Mouse (Mus musculus) heart, postnatal 14 days (tissue): ENCODE data around the gene Zfpl1. TPM values are rescaled to one million over a fixed set of nuclear protein-coding genes. Genes with fewer than 3 reads are reported as not detected.

Experiments
- DNase-seq, 2 experiments: peaks; one replicate each; pipeline ENCODE4 v3.0.0; 2021 to 2022
- intact Hi-C: fragments of 180-260 bp; cut with DNase I; formaldehyde crosslinking; loops from one replicate; pipeline ENCODE4 v1.15.1; 2025
- total RNA-seq, 2 experiments: library from RNA; stranded (reverse); gene quantifications; 2 replicates each; pipeline ENCODE4 v1.2.3; 2021

The Zfpl1 gene
- total RNA-seq, 2 experiments from 2014 or later, result 16.7 to 19.7 TPM

DNA sequence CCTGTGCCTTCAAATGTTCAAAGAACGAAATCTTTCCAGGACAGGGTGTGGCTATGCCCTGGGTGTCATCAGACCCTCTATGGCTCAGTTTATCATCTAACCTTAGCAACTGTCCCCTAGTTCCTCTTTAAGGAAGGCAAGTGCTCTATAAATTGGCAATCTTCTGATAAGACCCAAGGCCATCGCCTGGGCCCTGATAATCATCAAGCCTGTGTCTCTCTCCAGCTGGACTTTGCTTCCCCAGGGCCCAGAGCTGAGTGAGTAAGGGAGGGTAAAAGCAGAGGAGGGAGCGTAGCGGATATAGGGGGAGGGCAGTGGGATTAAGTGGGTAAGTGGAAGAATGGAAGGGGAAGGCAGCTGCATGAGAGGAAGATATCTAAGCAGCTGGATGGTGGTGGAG is 19.7 kb upstream of the Zfpl1 start:
- intact Hi-C loops, result no loop called here
- no peak for DNase-seq

DNA sequence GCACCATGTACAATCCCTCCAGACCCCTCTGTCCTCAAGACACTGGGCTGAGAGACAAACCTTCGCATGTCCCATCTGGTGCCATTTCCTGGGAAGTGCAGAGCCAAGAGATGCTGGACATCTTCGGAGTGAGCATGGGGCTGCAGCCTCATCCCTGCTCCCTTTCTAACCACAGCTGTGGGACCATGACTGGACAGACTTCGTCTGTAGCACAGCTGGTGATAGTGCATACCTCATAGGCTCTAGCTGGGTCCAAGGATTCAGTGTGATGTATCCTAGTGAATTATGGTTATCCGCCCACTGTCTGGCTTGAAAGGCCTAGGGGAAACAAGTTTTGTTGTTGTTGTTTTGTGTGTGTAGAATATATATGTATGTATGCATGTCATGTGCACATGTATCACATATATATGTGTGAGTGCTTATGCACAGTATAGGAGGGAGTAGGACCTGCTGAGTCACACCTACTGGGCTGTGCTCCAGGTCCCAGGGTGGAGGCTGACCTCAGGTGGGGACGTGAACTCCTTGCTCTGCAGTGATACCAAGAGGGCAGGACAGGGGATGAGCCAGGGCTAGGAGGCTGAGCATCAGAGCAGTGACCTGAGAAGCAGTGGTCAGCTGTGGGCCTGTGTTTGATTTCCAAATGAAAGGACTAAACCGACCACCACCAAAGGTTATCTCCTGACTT is 17.6 kb upstream of the Zfpl1 start:
- peak in 1 of 2 experiments; percentile 21 for DNase-seq
- intact Hi-C loops, result no loop called here

DNA sequence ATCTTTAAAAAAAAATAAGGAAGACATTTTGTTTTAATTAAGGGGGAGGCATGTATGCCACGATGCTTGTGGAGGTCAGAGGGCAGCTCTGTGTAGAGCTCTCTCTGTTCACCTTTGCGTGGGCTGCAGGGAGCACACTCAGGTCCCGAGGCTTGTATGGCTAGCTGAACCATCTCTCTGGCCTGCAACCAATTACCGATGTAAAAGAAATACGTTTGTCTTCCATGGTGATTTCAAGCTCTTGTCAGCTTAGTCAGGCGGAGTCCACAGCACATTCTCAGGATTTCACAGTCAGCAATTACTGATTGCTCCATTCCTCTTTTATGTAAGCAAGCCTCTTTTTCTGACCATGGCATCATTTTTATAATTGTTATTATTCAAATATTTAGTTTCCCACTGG is 16.4 kb upstream of the Zfpl1 start:
- intact Hi-C loops, result no loop called here

DNA sequence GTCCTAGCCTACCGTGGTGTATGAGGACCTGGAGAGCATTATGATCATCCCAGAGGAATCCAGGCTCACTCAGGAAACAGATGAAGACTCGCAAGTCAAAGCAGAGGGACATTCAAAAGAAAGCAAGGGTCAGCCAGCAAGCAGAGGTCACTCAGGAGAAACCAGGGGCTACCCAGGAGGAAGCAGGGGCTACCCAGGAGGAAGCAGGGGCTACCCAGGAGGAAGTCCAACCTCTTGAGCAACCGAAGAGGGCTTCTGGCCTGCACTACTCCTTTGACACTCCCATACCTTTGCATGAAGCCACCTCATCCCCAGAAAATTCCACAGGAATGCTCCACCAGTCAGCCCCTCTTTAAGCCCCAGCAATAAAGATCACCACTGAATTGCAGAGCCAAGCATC is 13.1 kb upstream of the Zfpl1 start:
- no peak for DNase-seq
- intact Hi-C loops, result no loop called here

More for the DNA sequence above, 16.4 kb upstream of the Zfpl1 start:
- no peak for DNase-seq

DNA sequence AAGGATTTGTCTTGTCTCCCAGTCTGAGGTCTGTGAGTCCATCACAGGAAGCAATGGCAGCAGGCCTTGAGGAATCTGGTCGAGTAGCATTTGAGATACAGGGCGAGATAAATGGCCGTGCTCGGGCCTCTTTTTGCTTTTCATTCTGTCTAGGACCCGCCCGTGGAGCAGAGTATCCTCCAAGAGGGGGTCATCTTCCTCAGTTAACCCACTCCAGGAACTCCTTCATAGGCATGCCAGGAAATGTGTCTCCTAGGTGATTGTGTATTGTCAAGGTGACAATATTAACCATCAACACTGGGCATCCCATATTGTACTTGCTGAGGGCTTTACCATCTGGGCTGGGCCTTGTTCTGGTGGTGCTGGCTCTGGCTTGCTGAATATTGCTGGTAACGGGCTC is 9.4 kb upstream of the Zfpl1 start, which contains the start of gene AC131692.1:
TSS of gene AC131692.1 (plus strand) at position 301 of the 400 bp plus-strand sequence.
- intact Hi-C loops, result no loop called here

DNA sequence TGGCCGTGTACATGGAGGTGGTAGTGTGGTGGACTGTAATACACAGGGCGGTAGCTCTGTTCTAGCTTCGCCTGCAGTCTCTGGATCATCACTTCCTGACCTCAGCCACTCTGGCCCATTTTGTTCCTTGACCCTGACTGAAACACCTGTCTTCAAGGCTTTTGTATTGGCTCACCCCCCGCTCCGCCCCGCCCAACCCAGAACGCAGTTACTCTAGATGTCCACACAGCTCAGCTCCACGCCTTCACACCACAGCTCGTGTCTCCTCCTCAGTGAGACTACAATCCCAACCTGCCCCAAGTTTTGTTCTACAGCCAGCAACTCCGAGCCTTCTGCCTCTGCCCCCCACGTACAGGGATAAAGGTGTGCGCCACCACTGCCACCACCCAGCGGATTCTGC is 4.1 kb upstream of the Zfpl1 start:
- intact Hi-C loops, result no loop called here
- DNase-seq, result no peak

More for the DNA sequence above, 9.4 kb upstream of the Zfpl1 start, which contains the start of gene AC131692.1:
- DNase-seq, result no peak

DNA sequence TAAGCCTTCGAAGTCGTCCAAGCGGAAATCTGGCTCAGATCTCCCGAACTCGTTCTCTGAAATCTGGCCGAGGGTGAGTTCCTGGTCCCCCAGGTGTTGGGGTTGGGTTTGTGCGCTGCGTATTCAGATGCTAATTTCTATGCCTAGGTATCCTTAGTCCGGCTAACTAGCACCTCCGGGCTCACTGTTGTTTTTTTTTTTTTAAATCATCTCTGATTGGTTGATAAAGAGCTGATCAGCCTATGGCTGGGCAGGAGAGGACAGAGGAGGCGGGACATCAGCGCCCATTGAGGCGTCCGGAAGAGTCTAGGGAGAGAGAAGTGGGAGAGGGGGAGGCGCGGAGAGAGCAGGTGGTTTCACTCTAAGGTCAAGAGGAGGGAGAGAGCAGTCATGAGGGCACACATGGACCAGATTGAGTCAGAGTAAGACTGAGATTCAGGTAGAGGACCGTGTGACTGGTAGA is 692 bp upstream of the Zfpl1 start:
- intact Hi-C loops, result loop anchor here (2.0 kb wide), 1 partner anchor 29 kb away; the partner anchor contains the start of genes Fau and Mrpl49
- peak; percentile 26 to 30 for DNase-seq

DNA sequence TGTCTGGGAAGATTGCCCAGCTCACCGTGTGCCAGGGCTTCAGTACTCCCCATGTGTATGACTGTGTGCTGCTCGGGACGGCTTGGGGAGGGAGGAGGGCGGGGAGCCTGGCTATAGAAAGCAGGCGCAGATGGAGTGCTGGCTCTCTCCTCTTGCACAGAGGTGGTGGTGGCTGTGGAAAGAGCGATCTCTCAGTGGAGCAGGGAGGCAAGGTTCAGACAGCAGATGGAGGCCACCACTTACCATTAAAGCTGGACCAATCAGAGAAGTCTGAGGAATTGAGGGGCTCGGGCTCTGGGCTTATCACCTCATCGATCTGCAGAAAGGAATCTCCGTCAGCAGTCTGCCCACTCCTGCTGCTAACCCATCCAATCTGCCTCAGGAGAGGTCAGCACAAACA is 2.6 kb downstream of the Zfpl1 start, which contains the start of gene Gm28374:
TSS of gene Gm28374 (minus strand) at position 101 of the 400 bp plus-strand sequence.
- intact Hi-C loops, result no loop called here
- no peak for DNase-seq

DNA sequence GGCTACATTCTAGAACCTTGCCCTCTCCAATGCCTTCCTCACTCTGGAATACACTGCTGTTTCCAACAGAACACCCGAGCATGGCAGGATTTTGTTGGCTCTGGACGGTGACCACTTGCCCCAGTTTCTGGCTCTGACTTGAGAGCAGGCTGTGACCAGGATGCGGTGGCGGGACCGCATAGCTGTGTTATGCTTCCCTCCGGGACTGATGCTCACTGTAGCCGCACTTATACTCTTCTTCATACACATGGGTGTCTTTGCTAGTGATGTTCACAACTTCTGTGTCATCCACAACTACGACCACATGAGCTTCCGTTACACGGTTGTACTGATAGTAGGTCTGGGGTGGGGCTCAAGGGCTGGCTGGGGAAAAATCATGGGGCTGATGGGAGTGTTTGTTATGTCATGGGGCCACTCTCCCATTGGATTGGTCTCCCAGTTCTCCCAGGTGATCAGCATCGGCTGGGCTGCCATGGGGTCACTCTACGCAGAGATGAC is 4.7 kb downstream of the Zfpl1 start, which contains the start of gene Tmem262:
TSS of gene Tmem262 (plus strand) at position 51 of the 498 bp plus-strand sequence.
- intact Hi-C loops, result no loop called here
- DNase-seq, result no peak

DNA sequence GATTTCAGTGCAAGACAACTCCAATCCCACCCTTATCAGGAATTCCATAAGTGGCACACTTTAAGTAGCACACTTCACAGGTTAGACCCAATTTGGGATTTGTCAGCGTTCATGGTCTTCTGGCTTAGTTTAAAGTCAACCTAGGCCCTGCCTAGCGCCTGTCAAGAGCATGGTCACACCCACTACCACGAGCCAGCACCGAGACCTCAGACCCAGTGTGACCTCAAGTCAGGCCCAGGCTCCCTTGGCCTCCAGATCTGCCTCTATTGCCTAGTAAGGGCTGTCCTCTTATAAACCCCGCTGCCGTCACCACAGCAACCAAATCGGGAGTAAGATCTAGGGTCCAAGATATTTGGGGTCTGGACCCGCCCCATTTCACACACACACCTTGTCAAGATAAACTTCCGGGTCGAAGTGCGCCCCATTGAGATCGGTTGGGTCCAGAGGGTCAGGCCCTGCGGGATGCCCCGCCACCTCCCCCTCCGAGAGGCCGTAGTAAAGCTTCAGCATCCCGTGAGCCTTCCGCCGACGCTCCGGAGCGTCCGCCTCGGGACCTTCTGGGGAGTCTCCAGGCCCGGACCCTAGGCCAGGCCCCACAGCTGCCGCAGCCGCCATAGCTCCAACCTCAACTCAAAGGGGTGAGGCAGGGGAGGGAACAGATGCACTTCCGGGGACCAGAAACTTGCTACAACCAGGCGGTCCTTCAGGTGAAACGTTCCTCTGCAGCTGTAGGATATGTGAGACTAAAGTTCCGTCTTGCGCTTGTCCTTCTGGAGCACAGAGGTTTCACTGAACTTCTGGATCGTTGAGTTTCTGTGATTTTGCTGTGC is 8.0 kb downstream of the Zfpl1 start, which contains the start of gene Vps51:
TSS of gene Vps51 (minus strand) at position 668 of the 830 bp plus-strand sequence.
- intact Hi-C loops, result no loop called here
- peak; percentile 79 to 89 for DNase-seq

DNA sequence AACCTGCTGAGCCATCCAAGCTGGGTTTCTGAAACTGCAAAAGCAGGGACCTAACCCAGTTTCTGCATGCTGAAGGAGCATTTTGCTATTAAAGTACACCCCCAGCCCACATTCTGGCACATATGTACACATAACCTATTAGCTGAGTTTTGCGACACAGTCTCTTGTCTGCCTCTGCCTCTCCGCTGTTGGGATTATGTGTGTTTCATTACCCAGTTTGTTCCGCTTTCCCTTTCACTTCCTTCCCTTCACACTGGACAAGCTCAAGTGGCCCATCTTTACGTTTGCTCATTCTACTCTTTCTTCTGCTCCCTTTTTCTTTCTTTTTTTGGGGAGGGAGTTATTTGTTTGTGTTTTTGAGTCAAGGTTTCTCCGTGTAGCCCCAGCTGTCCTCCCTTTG is 10.9 kb downstream of the Zfpl1 start:
- intact Hi-C loops, result no loop called here
- no peak for DNase-seq

DNA sequence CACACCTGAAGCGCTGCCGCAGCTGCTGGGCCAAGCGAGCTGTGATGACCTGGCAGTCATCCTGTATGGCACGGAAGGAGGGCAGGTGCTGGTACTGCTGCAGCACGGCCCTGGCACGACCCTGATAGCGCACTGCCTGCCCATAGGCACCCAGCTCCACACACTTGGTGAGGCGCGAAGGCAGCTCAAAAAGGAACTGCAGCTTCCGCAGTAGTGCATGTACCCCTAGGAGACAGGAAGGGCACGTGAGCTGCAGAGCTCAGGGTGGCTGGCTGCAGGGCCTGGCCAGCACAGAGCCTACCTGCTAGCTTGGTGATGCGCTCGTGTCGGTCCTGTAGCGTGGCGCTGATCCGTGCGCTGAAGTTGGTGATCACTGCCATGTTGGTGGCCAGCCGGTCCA is 13.5 kb downstream of the Zfpl1 start:
- no peak for DNase-seq
- intact Hi-C loops, result no loop called here

DNA sequence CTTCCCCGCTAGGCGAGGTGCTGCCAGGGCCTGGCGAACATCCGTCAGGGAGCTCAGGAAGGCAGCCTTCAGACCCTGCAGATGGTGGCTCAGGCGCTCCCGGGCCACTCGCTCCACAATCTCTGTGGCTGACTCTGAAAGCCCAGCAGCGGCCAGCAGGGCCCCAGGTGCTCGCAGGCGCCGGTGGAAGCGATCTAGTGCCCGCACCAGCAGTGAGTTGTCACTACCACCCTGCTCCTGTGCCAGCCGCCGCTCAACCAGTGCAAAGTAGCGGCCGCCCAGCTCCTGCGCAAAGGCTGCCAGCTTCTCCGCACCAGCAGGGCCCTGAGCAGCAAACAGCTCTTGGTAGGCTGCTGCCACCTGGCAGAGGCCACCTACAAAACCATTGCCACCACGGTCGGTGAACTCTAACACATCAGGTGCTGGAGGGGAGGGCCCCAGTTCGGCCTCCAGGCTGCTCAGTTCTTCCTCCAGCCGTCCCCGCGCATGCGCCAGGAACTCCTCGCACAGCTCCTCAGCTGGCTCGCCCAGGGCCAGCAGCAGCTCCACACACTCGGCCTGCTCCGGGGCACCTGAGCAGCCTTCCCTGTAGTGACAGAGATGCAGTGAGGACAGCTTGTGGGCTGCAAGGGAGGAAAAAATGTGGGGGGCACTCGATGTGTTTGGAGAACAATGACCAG is 14.0 kb downstream of the Zfpl1 start:
- DNase-seq, result no peak
- intact Hi-C loops, result no loop called here

DNA sequence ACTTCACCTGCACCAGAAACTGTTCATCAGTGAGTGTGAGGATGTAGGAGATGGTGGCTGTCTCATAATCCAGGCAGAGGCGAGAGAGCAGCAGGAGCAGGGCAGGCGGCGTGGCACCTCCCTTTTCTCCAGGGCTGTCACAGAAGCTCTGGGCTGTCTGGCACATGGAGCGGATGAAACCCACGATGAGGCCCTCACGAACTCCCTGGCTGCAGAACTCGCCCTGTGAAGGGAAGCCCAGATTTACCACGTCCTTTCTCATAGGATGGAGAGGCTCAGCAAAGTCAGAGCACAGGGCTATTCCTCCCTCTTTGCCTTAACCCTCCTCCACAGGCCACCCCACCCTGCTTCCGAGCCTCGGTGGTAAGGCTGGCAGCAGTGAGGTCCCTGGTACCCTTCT is 14.9 kb downstream of the Zfpl1 start:
- intact Hi-C loops, result loop anchor here (10.0 kb wide), 1 partner anchor 265 kb away; the partner anchor contains the start of gene Men1
- no peak for DNase-seq

DNA sequence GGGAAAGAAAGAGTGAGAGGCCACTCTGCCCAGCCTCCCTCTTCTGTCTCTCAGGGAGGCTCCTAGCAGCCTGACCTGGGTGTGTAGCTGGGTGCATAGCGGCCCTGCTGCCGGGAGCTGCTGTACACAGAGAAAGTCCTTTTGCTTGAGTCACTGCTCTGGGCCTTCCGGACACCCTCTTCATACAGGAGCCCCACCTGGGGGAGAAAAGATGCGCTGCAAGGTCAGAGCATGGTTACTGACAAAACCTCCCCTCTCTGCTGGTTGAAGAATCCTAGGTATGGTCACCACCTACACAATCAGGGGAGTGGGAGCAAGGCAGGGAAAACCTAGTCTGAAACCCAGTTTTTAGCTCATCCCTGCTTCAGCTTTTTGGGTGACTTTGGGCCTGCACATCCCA is 15.8 kb downstream of the Zfpl1 start:
- intact Hi-C loops, result loop anchor here (10.0 kb wide), 1 partner anchor 266 kb away; the partner anchor contains the start of gene Men1
- no peak for DNase-seq

DNA sequence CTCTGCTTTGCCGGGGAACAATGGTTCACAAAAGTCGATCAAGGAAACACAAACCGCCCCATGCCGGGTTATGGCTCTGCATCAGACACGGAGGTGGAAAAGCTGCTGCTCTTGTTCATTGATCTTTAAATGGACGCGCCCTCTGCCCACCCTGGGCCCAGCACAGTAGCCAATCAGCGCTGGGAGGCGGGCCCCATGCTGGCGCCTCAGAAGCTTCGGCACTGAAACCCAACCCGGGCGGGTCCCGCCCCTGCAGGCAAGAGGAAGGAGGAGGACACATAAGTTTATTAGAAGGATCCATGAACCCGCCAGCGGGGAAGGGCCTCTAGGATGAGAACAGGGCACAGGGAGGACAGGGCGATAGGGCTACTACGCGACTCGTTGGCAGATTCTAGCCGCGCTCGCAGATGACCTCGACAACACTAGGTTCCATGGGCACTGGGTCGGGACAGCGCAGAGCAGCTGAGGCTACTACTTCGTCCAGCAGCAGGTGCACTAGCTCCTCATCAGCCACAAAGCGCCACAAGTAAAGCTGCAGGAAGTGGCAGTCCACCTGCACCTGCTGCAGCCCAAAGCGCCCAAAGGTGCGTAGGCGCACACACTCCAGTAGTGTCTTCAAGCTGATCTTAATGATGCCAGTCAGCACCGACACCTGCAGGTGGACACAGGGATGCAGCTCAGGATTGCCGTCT is 16.9 kb downstream of the Zfpl1 start, which contains the start of gene Tm7sf2:
TSS of gene Tm7sf2 (minus strand) at position 650 of the 692 bp plus-strand sequence.
- intact Hi-C loops, result loop anchor here (10.0 kb wide), 1 partner anchor 267 kb away; the partner anchor contains the start of gene Men1
- peak; percentile 89 to 90 for DNase-seq

DNA sequence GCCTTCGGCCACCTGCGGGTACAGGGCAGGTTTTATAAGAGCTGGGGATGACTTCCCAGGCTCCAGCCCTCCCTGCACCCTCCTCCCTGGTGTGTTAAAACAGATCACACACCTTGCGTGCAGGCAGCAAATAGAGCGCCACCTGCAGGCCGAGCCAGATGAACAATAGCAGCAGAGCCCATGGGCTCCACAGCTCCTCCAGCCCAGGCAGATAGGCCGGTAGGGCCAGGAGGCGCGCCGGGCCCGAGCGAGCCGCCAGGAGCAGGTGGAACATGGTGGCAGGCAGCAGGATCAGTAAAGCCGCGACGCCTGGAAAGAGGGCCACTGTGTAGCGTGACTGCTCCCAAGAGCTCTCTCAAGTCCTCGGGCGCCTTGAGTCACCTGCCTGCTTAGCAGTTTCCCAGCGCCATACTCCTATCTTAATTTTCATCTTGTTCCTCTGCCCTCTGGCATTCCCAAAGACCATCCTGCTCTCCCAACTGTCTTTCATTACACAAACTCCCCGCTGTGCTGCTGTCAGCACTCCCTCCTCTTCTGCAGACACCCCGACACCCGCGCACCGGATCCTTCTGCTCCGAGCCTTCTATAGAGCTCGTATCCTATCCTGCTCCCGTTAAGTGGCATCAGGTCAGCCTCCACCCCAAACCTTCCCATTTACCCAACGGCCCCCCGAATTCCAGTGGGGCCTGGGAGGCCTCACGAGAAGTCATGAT is 17.6 kb downstream of the Zfpl1 start:
- peak; percentile 74 to 85 for DNase-seq
- intact Hi-C loops, result loop anchor here (10.0 kb wide), 1 partner anchor 268 kb away; the partner anchor contains the start of gene Men1

DNA sequence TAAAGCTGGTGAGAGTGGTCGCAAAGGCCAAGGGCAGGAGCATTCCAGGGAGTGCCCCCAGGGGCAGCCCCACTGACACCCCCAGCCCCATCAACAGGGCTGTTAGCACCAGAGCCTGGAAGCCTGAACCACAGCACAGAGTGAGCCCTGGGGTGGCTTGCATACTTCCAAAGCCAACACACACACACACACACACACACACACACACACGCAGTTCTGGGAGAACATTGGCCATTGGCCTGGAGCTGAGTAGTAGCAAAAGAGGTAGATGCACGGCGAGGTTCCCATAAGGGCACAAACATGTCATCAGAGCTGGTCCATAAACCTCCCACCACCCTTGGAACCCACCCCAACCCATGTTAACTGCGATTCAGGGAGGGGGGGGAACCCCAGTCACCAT is 18.2 kb downstream of the Zfpl1 start:
- intact Hi-C loops, result loop anchor here (10.0 kb wide), 1 partner anchor 268 kb away; the partner anchor contains the start of gene Men1

DNA sequence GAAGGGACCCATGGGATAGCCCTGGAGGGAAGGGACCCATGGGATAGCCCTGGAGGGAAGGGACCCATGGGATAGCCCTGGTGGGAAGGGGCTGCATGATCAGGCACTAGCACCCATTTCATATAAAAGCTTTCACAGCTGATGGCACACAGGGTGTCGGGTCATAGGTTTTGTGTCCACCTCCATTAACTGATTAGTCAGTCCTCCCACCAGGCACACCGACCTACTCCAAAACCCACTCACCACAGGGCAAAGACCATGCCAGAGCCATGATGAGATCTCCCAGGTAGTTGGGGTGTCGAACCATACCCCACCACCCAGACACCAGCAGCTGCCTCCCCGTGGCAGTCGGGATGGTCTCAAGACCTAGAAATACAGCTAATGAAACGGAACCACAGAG is 21.7 kb downstream of the Zfpl1 start:
- intact Hi-C loops, result loop anchor here (10.0 kb wide), 1 partner anchor 272 kb away; the partner anchor contains the start of gene Men1

More for the DNA sequence above, 18.2 kb downstream of the Zfpl1 start:
- no peak for DNase-seq

More for the DNA sequence above, 21.7 kb downstream of the Zfpl1 start:
- no peak for DNase-seq
